Mouse (Mus musculus) C2C12 (cell line): ENCODE measurements at regions not wholly inside any gene's neighbourhood (a gene's known extent, or its start where the extent isn't known, plus 50 kb on each side); places are given as distances from the start of the nearest gene placed in this dataset.

Experiments used
- CEBPB ChIP-seq: IDR thresholded peaks from one replicate; pipeline ENCODE4 v1.6.1; 2011; ENCODE audit warnings: low read depth, mild to moderate bottlenecking, control low read depth, moderate library complexity
- CTCF ChIP-seq: IDR thresholded peaks from one replicate; pipeline ENCODE4 v1.5.1; 2011; ENCODE audit not compliant: control insufficient read depth, insufficient read depth, insufficient read length
- FOSL1 ChIP-seq: IDR thresholded peaks from one replicate; pipeline ENCODE4 v1.8.0; 2011; ENCODE audit warnings: mild to moderate bottlenecking, low read length; ENCODE audit not compliant: poor library complexity, insufficient read depth, severe bottlenecking
- MYOD1 ChIP-seq: IDR thresholded peaks from one replicate; pipeline ENCODE4 v1.6.1; 2011; ENCODE audit warnings: low read depth; ENCODE audit not compliant: control insufficient read depth, insufficient read length

DNA sequence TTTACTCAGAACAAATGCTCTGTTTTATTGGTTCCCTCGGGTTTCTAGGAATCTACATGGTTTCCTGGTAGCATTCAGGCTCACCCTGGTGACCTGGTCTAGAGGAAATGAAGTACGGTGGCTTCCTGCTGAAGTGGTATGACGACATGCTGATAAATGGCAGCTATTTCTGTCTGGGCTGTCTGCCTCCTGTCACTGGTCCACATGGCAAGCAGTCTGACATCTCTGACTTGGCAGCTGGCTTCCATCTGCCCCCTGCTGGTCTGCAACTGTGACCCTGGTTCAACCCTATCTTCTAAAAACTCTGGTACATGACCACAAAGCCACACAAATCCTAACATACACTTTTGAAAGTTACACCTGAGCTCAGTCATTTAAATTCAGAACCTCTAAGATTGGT, 548.1 kb downstream of the Tm4sf1 start:
- TF ChIP-seq MYOD1: no peak
- TF ChIP-seq CTCF: no peak
- TF ChIP-seq CEBPB: no peak
- TF ChIP-seq FOSL1: no peak
